Mouse (Mus musculus) heart, adult 2 months (tissue): ENCODE data around the gene Rnf43. TPM values are rescaled to one million over a fixed set of nuclear protein-coding genes. Genes with fewer than 3 reads are reported as not detected.

Source experiments
- DNase-seq, 2 experiments: peaks; one replicate each; pipeline ENCODE4 v3.0.0; 2021
- H3K27ac ChIP-seq: fragments of 200-600 bp; 2 replicates; pipeline ENCODE4 v1.8.1; 2022
- H3K27me3 ChIP-seq: fragments of 200-500 bp; 2 replicates; pipeline ENCODE4 v1.6.1; 2012; ENCODE audit warnings: mild to moderate bottlenecking, low read length, inconsistent platforms, mixed read lengths; ENCODE audit not compliant: control insufficient read depth, insufficient read depth
- H3K36me3 ChIP-seq: fragments of 200-500 bp; 2 replicates; pipeline ENCODE4 v1.6.1; 2012; ENCODE audit warnings: low read length, inconsistent platforms; ENCODE audit not compliant: control insufficient read depth, insufficient read depth
- H3K4me1 ChIP-seq: fragments of 200-500 bp; 2 replicates; pipeline ENCODE4 v1.6.1; 2011; ENCODE audit warnings: low read length; ENCODE audit not compliant: control insufficient read depth, insufficient read depth
- H3K4me3 ChIP-seq: fragments of 200-600 bp; 2 replicates; pipeline ENCODE4 v1.8.1; 2022
- H3K79me2 ChIP-seq: fragments of 200-500 bp; replicated peaks from 2 replicates; pipeline ENCODE4 v1.6.1; 2012; ENCODE audit warnings: mild to moderate bottlenecking, inconsistent platforms, low read length, moderate library complexity, mixed read lengths; ENCODE audit not compliant: control insufficient read depth, insufficient read depth
- H3K9ac ChIP-seq: fragments of 200-500 bp; 2 replicates; pipeline ENCODE4 v1.6.1; 2012; ENCODE audit warnings: low read depth, mild to moderate bottlenecking, control low read depth, inconsistent platforms, low read length, mixed read lengths
- CTCF ChIP-seq: fragments of 200-600 bp; IDR thresholded peaks from 2 replicates; pipeline ENCODE4 v1.8.1; 2022; ENCODE audit warnings: antibody characterized with exemption, mild to moderate bottlenecking, moderate library complexity
- EP300 ChIP-seq: fragments of 200-500 bp; IDR thresholded peaks from 2 replicates; pipeline ENCODE4 v1.6.1; 2011; ENCODE audit warnings: low read depth, low read length, control low read depth; ENCODE audit not compliant: insufficient read depth
- POLR2A ChIP-seq: fragments of 200-500 bp; IDR thresholded peaks from 2 replicates; pipeline ENCODE4 v1.6.1; 2011; ENCODE audit warnings: mild to moderate bottlenecking, low read depth, low read length, control low read depth; ENCODE audit not compliant: insufficient read depth
- WGBS: fragments of 180-500 bp; shearing (Covaris S2); methylation state at CpG from one replicate; pipeline ENCODE4 v1.1.7; 2018; 5-methylcytosine and 5-hydroxymethylcytosine counted together
- intact Hi-C: fragments of 180-260 bp; cut with DNase I; formaldehyde crosslinking; loops from one replicate; pipeline ENCODE4 v1.15.1; 2025
- polyA plus RNA-seq: library from polyadenylated mRNA; depleted of rRNA; stranded (reverse); fragments of >200 nt; gene quantifications from 2 replicates; pipeline ENCODE4 v1.2.3, GENCODE M21; 2012
- total RNA-seq, 2 experiments: library from RNA; stranded (reverse); gene quantifications; 2 replicates each; pipeline ENCODE4 v1.2.3; 2021

The Rnf43 gene
- total and polyA plus RNA-seq, 3 experiments = 0.31 to 0.45 (median 0.42) TPM

DNA sequence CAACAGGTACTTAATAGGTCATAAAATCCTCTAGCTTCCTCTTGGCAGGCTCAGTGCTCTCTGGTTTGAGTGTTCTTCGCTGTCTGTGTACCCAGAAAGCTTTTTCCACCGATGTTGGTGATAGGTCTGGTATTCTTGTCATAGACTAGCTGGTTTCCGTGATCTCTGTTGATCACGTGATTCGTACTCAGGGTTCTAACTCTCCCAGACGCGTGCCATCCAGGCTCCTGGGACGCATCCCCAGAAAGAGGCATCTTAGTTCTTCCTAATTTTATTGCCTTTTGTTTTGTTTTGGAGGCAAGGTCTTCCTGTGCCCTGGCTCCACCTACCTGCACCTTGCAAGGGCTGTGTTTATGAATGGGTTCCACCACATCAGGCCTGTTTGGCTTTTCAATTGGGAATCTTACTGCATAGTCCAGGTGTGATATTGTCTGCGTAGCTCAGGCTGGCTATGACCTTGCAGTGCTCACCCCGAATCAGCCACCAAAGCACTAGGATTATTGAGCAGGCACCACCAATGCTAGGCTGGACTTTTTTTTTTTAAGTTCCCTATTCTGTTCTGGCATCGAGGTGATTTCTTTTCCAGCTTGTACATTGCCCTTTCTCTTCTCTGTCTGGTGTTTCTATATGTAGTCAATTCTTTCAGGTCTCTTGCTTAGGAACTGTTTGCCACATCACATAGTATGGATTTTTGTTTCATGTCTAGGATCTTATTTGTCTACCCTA lies 26.1 kb downstream of the Rnf43 start:
- no peaks in the 10 kb centered on the region for H3K36me3 ChIP-seq
- H3K9ac ChIP-seq = no peak overlapping the region
- H3K27ac ChIP-seq = no peak overlapping the region
- TF ChIP-seq POLR2A = no peak
- no peak for TF ChIP-seq CTCF
- TF ChIP-seq EP300 = no peak
- WGBS = 84% methylated on average over 11 of the region's 11 CpGs
- intact Hi-C loops = no loop called here
- no peak for DNase-seq
- no peaks in the 10 kb centered on the region for H3K79me2 ChIP-seq
- no peaks in the 10 kb centered on the region for H3K4me1 ChIP-seq
- no peaks in the 10 kb centered on the region for H3K27me3 ChIP-seq
- no peak overlapping the region for H3K4me3 ChIP-seq

DNA sequence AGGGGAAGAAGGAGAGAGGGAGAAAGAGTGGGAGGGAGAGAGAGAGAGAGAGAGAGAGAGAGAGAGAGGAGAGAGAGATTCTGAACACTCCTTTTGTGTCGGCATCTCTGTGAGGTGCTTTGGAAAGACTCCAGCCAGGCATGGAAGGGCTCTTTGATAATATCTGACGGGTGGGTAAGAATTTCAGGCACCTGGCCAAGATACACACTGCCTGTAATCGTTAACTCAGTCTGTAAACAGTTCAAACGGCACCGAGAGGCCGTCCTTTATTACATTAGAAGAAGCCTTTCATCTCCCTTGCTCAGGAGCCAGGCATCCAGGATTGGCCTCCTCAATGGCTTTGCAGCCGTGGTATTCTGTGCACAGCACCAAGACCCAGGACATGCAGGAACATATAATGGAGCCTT lies 26.9 kb downstream of the Rnf43 start:
- 11% methylated on average over 7 of the region's 7 CpGs for WGBS
- TF ChIP-seq EP300 (no peak), CTCF (no peak), POLR2A (no peak)
- Histone ChIP-seq H3K27me3 (no peaks in the 10 kb centered on the region), H3K27ac (no peak overlapping the region), H3K4me1 (no peaks in the 10 kb centered on the region), H3K36me3 (no peaks in the 10 kb centered on the region), H3K79me2 (no peaks in the 10 kb centered on the region), H3K4me3 (no peak overlapping the region), H3K9ac (no peak overlapping the region)
- intact Hi-C loops = no loop called here
- DNase-seq = no peak

DNA sequence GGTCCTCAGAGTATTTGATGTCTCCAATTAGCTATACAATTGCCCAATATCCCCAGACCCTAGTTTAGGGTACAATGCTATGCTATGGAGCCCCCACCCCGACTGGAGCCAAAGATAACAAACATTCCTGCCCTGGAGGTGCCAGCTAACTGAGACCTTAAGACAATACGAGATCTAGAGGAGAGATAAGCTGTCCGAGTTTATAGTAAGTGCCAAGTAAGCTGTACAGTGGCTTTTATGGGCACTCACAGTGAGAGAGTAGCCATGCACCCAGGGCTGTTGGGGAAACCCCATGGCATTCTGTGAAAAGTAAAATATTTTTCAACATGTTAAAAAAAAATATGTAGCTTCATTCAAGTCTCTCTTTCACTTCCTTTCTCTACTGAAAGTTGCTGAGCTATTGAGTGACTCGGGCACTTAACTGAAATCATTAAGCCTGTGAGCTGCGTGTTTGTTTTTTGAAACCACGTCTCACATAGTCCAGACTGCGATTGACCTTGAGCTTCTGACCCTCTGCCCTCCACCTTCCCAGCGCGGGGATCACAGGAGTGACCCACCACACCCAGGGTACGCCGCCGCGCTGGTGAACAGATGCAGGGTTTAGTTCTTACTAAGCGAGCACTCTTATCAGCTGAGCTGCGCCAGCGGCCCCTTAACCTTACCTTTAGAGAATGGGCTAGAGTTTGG lies 27.7 kb downstream of the Rnf43 start:
- no peak for TF ChIP-seq EP300
- TF ChIP-seq POLR2A = no peak
- TF ChIP-seq CTCF = no peak
- H3K9ac ChIP-seq = no peak overlapping the region

DNA sequence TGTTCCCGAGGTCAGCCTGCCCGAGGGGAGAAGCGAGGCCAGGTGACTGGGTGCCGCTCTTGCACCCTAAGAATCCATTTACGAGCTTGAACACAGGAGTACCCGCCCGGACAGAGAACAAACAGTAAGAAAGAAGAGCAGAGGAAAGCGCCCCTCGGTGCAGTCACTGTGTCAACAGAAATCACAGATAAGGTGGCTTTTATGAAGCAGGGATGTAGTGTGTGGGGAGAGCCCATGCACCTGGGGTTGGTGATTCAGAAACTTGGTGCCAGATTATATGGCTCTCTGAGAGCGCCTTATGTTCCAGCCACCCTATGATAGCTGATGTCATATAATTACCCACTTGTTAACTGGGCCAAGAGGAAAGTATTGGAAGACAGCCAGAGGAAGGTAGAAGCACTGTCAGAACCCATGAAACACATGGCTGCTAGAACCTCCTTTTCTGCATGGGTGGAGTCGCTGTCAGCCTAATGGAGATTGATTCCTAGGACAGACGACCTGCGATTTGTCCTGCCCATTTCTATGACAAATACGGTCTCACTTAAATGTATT lies 34.7 kb downstream of the Rnf43 start:
- no peak for TF ChIP-seq EP300
- H3K36me3 ChIP-seq = no peaks in the 10 kb centered on the region
- intact Hi-C loops = no loop called here
- no peaks in the 10 kb centered on the region for H3K4me1 ChIP-seq
- no peaks in the 10 kb centered on the region for H3K27me3 ChIP-seq
- no peak overlapping the region for H3K9ac ChIP-seq
- H3K79me2 ChIP-seq = no peaks in the 10 kb centered on the region
- no peak overlapping the region for H3K4me3 ChIP-seq
- WGBS = 61% methylated on average over 14 of the region's 14 CpGs
- no peak for DNase-seq
- H3K27ac ChIP-seq = no peak overlapping the region

More for the DNA sequence above, 27.7 kb downstream of the Rnf43 start:
- Histone ChIP-seq H3K27me3 (no peaks in the 10 kb centered on the region), H3K27ac (no peak overlapping the region), H3K79me2 (no peaks in the 10 kb centered on the region), H3K36me3 (no peaks in the 10 kb centered on the region), H3K4me1 (no peaks in the 10 kb centered on the region), H3K4me3 (no peak overlapping the region)
- intact Hi-C loops = no loop called here
- no peak for DNase-seq
- WGBS = 64% methylated on average over 16 of the region's 16 CpGs

DNA sequence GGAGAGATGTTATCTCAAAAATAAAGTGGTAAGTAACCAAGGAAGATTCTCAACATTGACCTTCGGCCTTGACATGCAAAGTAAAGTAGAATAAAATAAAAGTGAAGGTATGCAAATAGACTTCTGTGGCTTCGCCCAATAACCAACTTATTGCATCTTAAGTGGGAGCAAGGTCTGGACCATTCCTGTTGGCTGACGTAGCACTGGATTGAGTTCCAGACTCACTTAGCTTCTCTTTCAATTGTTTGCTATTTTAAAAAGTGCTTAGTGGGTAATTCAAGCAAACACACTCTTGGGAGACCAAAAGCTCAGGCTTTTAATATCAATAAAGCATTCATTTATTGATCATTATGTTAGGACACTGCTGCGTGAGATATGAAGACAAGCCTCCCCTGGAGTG lies 35.6 kb downstream of the Rnf43 start:
- no peak for DNase-seq
- no peaks in the 10 kb centered on the region for H3K4me1 ChIP-seq
- H3K79me2 ChIP-seq = no peaks in the 10 kb centered on the region
- no peak for TF ChIP-seq EP300
- no peak for TF ChIP-seq CTCF
- TF ChIP-seq POLR2A = no peak
- intact Hi-C loops = no loop called here
- no peak overlapping the region for H3K4me3 ChIP-seq
- no peaks in the 10 kb centered on the region for H3K36me3 ChIP-seq
- no peaks in the 10 kb centered on the region for H3K27me3 ChIP-seq
- no peak overlapping the region for H3K9ac ChIP-seq
- WGBS = 83% methylated on average over 4 of the region's 4 CpGs
- no peak overlapping the region for H3K27ac ChIP-seq

DNA sequence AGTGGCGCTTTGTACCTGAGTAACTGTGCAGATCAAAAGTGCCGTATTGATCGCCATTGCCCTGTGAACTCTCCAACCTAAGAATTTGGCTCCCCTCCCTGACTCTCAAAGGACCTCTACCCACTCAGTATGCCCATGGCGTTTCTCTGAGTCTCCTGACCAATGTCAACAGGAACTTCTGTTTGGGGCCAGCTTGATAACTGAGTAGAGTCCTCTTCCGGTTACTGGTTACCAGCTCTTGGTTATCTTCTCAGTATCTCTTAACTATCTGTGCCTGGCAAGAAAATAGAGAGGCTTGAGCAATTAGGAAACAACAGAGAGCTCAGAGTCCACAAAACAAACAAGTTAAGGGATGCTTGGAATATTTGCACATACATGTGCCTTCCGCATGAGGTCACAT lies 38.6 kb downstream of the Rnf43 start:
- Histone ChIP-seq H3K79me2 (no peaks in the 10 kb centered on the region), H3K9ac (no peak overlapping the region), H3K4me3 (no peak overlapping the region), H3K4me1 (no peaks in the 10 kb centered on the region), H3K36me3 (no peaks in the 10 kb centered on the region), H3K27me3 (no peaks in the 10 kb centered on the region), H3K27ac (no peak overlapping the region)
- TF ChIP-seq EP300 (no peak), CTCF (no peak), POLR2A (no peak)
- intact Hi-C loops = no loop called here
- WGBS = 75% methylated on average over 6 of the region's 6 CpGs
- no peak for DNase-seq
